8 mouse cellular contexts compared by ENCODE assay signal in genomic region chr13:42812762-42813161, GRCm38 (mm10).
DNase-seq lines count a peak whose midpoint lies in the region; ATAC-seq lines count a peak whose summit lies in the region.

No protein-coding gene starts in this region.

- peak overlapping the region; percentile 14 for H3K4me3 ChIP-seq in heart, embryonic 13.5 days
- 0 out of 2 replicates have a peak overlapping the region, but pooled peaks have one; percentile 4 for H3K4me3 ChIP-seq in midbrain, embryonic 16.5 days (ENCODE audit: low read depth, low read length)

- H3K4me1 ChIP-seq in heart, embryonic 13.5 days = peaks cover 15% of the 10 kb centered on the region
- peaks cover 11% of the 10 kb centered on the region; the same call in 1 of the 2 replicates for H3K4me1 ChIP-seq in midbrain, embryonic 16.5 days (ENCODE audit: control insufficient read depth, insufficient read depth, low read length)

- WGBS in heart, embryonic 13.5 days = 23% methylated on average over 7 of the region's 7 CpGs
- WGBS in midbrain, embryonic 16.5 days = 17% methylated on average over 7 of the region's 7 CpGs

- H3K9ac ChIP-seq in heart, embryonic 13.5 days = 0 out of 2 replicates have a peak overlapping the region, but pooled peaks have one; percentile 3
- H3K9ac ChIP-seq in midbrain, embryonic 16.5 days (ENCODE audit: low read depth, low read length) = peak overlapping the region; percentile 12; the same call in 1 of the 2 replicates

- peak overlapping the region; percentile 55 for H3K4me2 ChIP-seq in heart, embryonic 13.5 days
- H3K4me2 ChIP-seq in midbrain, embryonic 16.5 days (ENCODE audit: low read length) = peak overlapping the region; percentile 49

- no peaks in the 10 kb centered on the region for H3K9me3 ChIP-seq in heart, embryonic 13.5 days
- H3K9me3 ChIP-seq in midbrain, embryonic 16.5 days (replicated peaks; ENCODE audit: control insufficient read depth, low read length, poor library complexity, severe bottlenecking) = 0 out of 2 replicates have a peak, but pooled peaks cover 2% of the 10 kb centered on the region

- H3K27ac ChIP-seq in heart, embryonic 13.5 days (replicated peaks) = no peak overlapping the region
- H3K27ac ChIP-seq in midbrain, embryonic 16.5 days (ENCODE audit: low read length) = no peak overlapping the region

- H3K36me3 ChIP-seq in heart, embryonic 13.5 days = no peaks in the 10 kb centered on the region
- H3K36me3 ChIP-seq in midbrain, embryonic 16.5 days (ENCODE audit: control insufficient read depth, insufficient read depth, low read length) = no peaks in the 10 kb centered on the region

- no peak for ATAC-seq in heart, embryonic 13.5 days (ENCODE audit: extremely low read depth, insufficient number of reproducible peaks, low FRiP score, low TSS enrichment)
- ATAC-seq in midbrain, embryonic 16.5 days = peak; percentile 81

- peaks cover 12% of the 10 kb centered on the region; the same call in 1 of the 2 replicates for H3K27me3 ChIP-seq in heart, embryonic 13.5 days (replicated peaks)
- no peaks in the 10 kb centered on the region for H3K27me3 ChIP-seq in midbrain, embryonic 16.5 days (ENCODE audit: control insufficient read depth, insufficient read depth, low read depth, low read length)

- no peak for DNase-seq in heart, adult 18-20 months
- peak; percentile 83 for DNase-seq in embryo, embryonic 10.5 days (ENCODE audit: low spot score)
- DNase-seq in heart, postnatal 4 days = peak; percentile 26
- DNase-seq in spleen, postnatal 14 days (ENCODE audit: low spot score in 2 of 2) = no peak
- DNase-seq in left cerebral cortex, adult 18-20 months (ENCODE audit: low spot score in 2 of 2) = no peak
- DNase-seq in layer of hippocampus, adult 8-10 months (ENCODE audit: low spot score in 2 of 2) = no peak

Comparison
In these comparisons a context has a peak if more than half of its experiments do, and no peak if none do; other contexts are left out.
1. DNase-seq: peak in embryo, embryonic 10.5 days (single experiment) and heart, postnatal 4 days (single experiment); none in heart, adult 18-20 months (0 of 2), spleen, postnatal 14 days (0 of 2), left cerebral cortex, adult 18-20 months (0 of 2) and layer of hippocampus, adult 8-10 months (0 of 2).